ENCODE assay signal across 29 mouse cellular contexts in the genomic region with DNA sequence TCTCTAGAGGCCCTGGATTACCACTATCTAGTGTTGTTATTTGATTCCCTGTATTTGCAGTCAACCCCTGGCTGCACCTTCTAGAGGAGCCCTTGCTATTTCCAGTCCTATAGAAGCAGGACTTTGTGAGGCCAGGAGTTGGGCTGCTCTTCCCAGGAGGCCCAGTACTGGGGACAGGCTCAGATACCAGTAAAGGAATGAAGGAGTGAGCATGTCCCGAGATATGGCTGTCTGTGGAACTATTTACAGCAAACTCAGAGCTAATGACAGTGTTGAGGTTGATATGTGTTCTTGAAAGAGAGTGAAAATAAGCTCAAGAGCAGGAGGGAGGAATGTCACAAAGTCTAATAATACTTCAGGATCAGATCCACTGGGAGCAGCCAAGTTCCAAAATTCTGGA. TPM values are rescaled to one million over a fixed set of nuclear protein-coding genes. Genes with fewer than 3 reads are reported as not detected.
DNase-seq lines count a peak whose midpoint lies in the region; ATAC-seq and TF ChIP-seq lines count a peak whose summit lies in the region.
"Had no signal": no experiment of that assay in that cellular context is flagged by ENCODE, and none has a peak within 500 bp of the region (broad histone marks: within the 10 kb centered on the region; RNA-seq: fewer than 3 reads in every experiment).

No protein-coding gene starts in this region.

- 0 out of 2 replicates have a peak, but pooled peaks have one; percentile 64 for ATAC-seq in heart, embryonic 11.5 days (replicated peaks; ENCODE audit: insufficient number of reproducible peaks, low FRiP score, low TSS enrichment)
- ATAC-seq in heart, embryonic 14.5 days (ENCODE audit: insufficient number of reproducible peaks, insufficient read depth, low FRiP score, low read depth) = peak; percentile 82
- ATAC-seq: activated CD4-positive, CD25-positive, alpha-beta regulatory T cell, adult 4 months; forebrain, embryonic 14.5 days; forebrain, postnatal 0 days; hindbrain, embryonic 16.5 days; intestine, embryonic 15.5 days had no signal

- H3K9me3 ChIP-seq in heart, embryonic 11.5 days (replicated peaks; ENCODE audit: control insufficient read depth, low read length) = no peaks in the 10 kb centered on the region
- H3K9me3 ChIP-seq in heart, embryonic 14.5 days (ENCODE audit: control insufficient read depth, low read length) = no peaks in the 10 kb centered on the region
- H3K9me3 ChIP-seq: embryonic facial prominence, embryonic 12.5 days; embryonic facial prominence, embryonic 15.5 days; hindbrain, embryonic 10.5 days; hindbrain, embryonic 13.5 days; intestine, embryonic 15.5 days; kidney, embryonic 15.5 days had no signal

- peak overlapping the region; percentile 8; the same call in 1 of the 2 replicates for H3K27ac ChIP-seq in gastrocnemius, adult 2 months
- peak overlapping the region; percentile 82 for H3K27ac ChIP-seq in heart, embryonic 11.5 days (ENCODE audit: low read depth, low read length)
- peak overlapping the region; percentile 86 to 88 for H3K27ac ChIP-seq in heart, embryonic 14.5 days (replicated peaks in 1 of 2; ENCODE audit: control insufficient read depth in 1 of 2, insufficient read depth in 1 of 2, low read depth in 2 of 2, low read length in 2 of 2)
- H3K27ac ChIP-seq: embryonic facial prominence, embryonic 12.5 days; embryonic facial prominence, embryonic 15.5 days; hindbrain, embryonic 10.5 days; hindbrain, embryonic 13.5 days; intestine, embryonic 15.5 days; kidney, embryonic 15.5 days had no signal

- H3K4me1 ChIP-seq in heart, embryonic 11.5 days (ENCODE audit: control insufficient read depth, insufficient read depth, low read length) = peaks cover 11% of the 10 kb centered on the region
- peaks cover 23 to 29% of the 10 kb centered on the region in 2 experiments for H3K4me1 ChIP-seq in heart, embryonic 14.5 days (ENCODE audit: control insufficient read depth in 2 of 2, insufficient read depth in 2 of 2, low read length in 2 of 2)
- H3K4me1 ChIP-seq: embryonic facial prominence, embryonic 12.5 days; embryonic facial prominence, embryonic 15.5 days; hindbrain, embryonic 10.5 days; hindbrain, embryonic 13.5 days; intestine, embryonic 15.5 days; kidney, embryonic 15.5 days had no signal

- no peaks in the 10 kb centered on the region for H3K27me3 ChIP-seq in heart, embryonic 11.5 days (ENCODE audit: control insufficient read depth, insufficient read depth, low read length)
- no peaks in the 10 kb centered on the region for H3K27me3 ChIP-seq in heart, embryonic 14.5 days (ENCODE audit: control insufficient read depth, insufficient read depth, low read length)
- H3K27me3 ChIP-seq: embryonic facial prominence, embryonic 12.5 days; embryonic facial prominence, embryonic 15.5 days; hindbrain, embryonic 13.5 days; intestine, embryonic 15.5 days; kidney, embryonic 15.5 days had no signal

- TF ChIP-seq CTCF in gastrocnemius, adult 2 months (IDR thresholded peaks at IDR 0.05) = no peak

- H3K4me2 ChIP-seq in heart, embryonic 11.5 days = no peak overlapping the region
- H3K4me2 ChIP-seq in heart, embryonic 14.5 days (ENCODE audit: low read length) = peak overlapping the region; percentile 20
- H3K4me2 ChIP-seq: embryonic facial prominence, embryonic 12.5 days; embryonic facial prominence, embryonic 15.5 days; hindbrain, embryonic 13.5 days; intestine, embryonic 15.5 days; kidney, embryonic 15.5 days had no signal

- intact Hi-C loops in gastrocnemius, adult 2 months (cut with DNase I) = no loop called here
- intact Hi-C loops in gastrocnemius, postnatal 36 days (cut with DNase I) = no loop called here
- intact Hi-C loops in heart, postnatal 10 days (cut with DNase I) = loop anchor here (1.0 kb wide), 1 partner anchor 49 kb away; no protein-coding TSS in a partner anchor

- 21% methylated on average over 1 of the region's 1 CpGs for WGBS in heart, embryonic 11.5 days (ENCODE audit: insufficient replicate concordance)
- WGBS in heart, embryonic 14.5 days = 20% methylated on average over 1 of the region's 1 CpGs

- no peak overlapping the region for H3K4me3 ChIP-seq in gastrocnemius, adult 2 months
- H3K4me3 ChIP-seq in heart, embryonic 11.5 days (ENCODE audit: low read depth, low read length) = no peak overlapping the region
- H3K4me3 ChIP-seq in heart, embryonic 14.5 days (ENCODE audit: control insufficient read depth in 1 of 2, insufficient read depth in 1 of 2, low read depth in 1 of 2, low read length in 2 of 2) = no peak overlapping the region
- H3K4me3 ChIP-seq: embryonic facial prominence, embryonic 12.5 days; embryonic facial prominence, embryonic 15.5 days; hindbrain, embryonic 10.5 days; hindbrain, embryonic 13.5 days; intestine, embryonic 15.5 days; kidney, embryonic 15.5 days had no signal

- H3K36me3 ChIP-seq in heart, embryonic 11.5 days (ENCODE audit: control insufficient read depth, insufficient read depth, low read length) = no peaks in the 10 kb centered on the region
- no peaks in the 10 kb centered on the region for H3K36me3 ChIP-seq in heart, embryonic 14.5 days (ENCODE audit: control insufficient read depth, insufficient read depth, low read length)
- H3K36me3 ChIP-seq: embryonic facial prominence, embryonic 12.5 days; embryonic facial prominence, embryonic 15.5 days; hindbrain, embryonic 10.5 days; hindbrain, embryonic 13.5 days; intestine, embryonic 15.5 days; kidney, embryonic 15.5 days had no signal

- H3K9ac ChIP-seq in heart, embryonic 11.5 days (ENCODE audit: low read depth, low read length) = no peak overlapping the region
- H3K9ac ChIP-seq in heart, embryonic 14.5 days (ENCODE audit: low read length) = peak overlapping the region; percentile 34; the same call in 1 of the 2 replicates
- H3K9ac ChIP-seq: embryonic facial prominence, embryonic 12.5 days; embryonic facial prominence, embryonic 15.5 days; forebrain, postnatal 0 days; hindbrain, embryonic 13.5 days; intestine, embryonic 15.5 days; kidney, embryonic 15.5 days had no signal

- no peak for DNase-seq in gastrocnemius, adult 2 months
- DNase-seq in gastrocnemius, postnatal 36 days = no peak
- DNase-seq in heart, adult 11 months = no peak
- no peak for DNase-seq in heart, adult 9 months (ENCODE audit: low spot score in 2 of 2)
- peak; percentile 20 to 30 for DNase-seq in heart, postnatal 10 days
- no peak for DNase-seq in kidney, postnatal 10 days
- DNase-seq: adrenal gland, adult 8-10 months; adrenal gland, postnatal 25 days; cerebellum, adult 18-20 months; cerebellum, adult 9-10 months; cerebellum, postnatal 14 days; forebrain, postnatal 0 days; gastrocnemius, postnatal 25 days had no signal

RNA-seq across cellular contexts. Expression of a gene that starts 1.7 kb away (rescaled TPM):
- not detected for total RNA-seq in gastrocnemius, adult 2 months (2021)
- total RNA-seq in gastrocnemius, postnatal 36 days (2021) = not detected
- polyA plus RNA-seq in heart, embryonic 11.5 days (2014; fragmentation: Nextera tagmentation; extraction: Ambion mirVana) = 0.11 and 0.21 TPM in 2 replicates
- 0.47 and 0.66 TPM in 2 replicates for polyA plus RNA-seq in heart, embryonic 14.5 days (2014; fragmentation: Nextera tagmentation; extraction: Ambion mirVana)
- total RNA-seq in heart, postnatal 10 days (2021) = under 1 TPM in 1 of 2 experiments, not detected in 1; 0.31 TPM
- total RNA-seq: adrenal gland, adult 8-10 months; adrenal gland, postnatal 25 days; ES-E14; forebrain, postnatal 0 days; gastrocnemius, adult 8-10 months; gastrocnemius, postnatal 25 days; granulocyte monocyte progenitor cell, adult 5-6 weeks had no signal
- polyA plus RNA-seq: brain, embryonic 14.5 days; embryonic facial prominence, embryonic 12.5 days; embryonic facial prominence, embryonic 15.5 days; forebrain, embryonic 11.5 days; forebrain, embryonic 14.5 days; forebrain, postnatal 0 days; hindbrain, embryonic 10.5 days; hindbrain, embryonic 13.5 days; hindbrain, embryonic 16.5 days; intestine, embryonic 15.5 days; kidney, embryonic 15.5 days had no signal

RNA-seq across cellular contexts. Expression of a gene that starts 47.9 kb away (rescaled TPM):
- total RNA-seq in gastrocnemius, adult 2 months (2021) = not detected
- not detected for total RNA-seq in gastrocnemius, postnatal 36 days (2021)
- not detected in 2 replicates for polyA plus RNA-seq in heart, embryonic 11.5 days (2014; fragmentation: Nextera tagmentation; extraction: Ambion mirVana)
- polyA plus RNA-seq in heart, embryonic 14.5 days (2014; fragmentation: Nextera tagmentation; extraction: Ambion mirVana) = not detected in 2 replicates
- total RNA-seq in heart, postnatal 10 days (2021) = not detected
- total RNA-seq: adrenal gland, adult 8-10 months; adrenal gland, postnatal 25 days; forebrain, postnatal 0 days; gastrocnemius, adult 8-10 months; gastrocnemius, postnatal 25 days; granulocyte monocyte progenitor cell, adult 5-6 weeks had no signal
- polyA plus RNA-seq: activated CD4-positive, CD25-positive, alpha-beta regulatory T cell, adult 4 months; brain, embryonic 14.5 days; embryonic facial prominence, embryonic 12.5 days; embryonic facial prominence, embryonic 15.5 days; forebrain, embryonic 11.5 days; forebrain, embryonic 14.5 days; hindbrain, embryonic 10.5 days; hindbrain, embryonic 13.5 days; intestine, embryonic 15.5 days; kidney, embryonic 15.5 days had no signal

RNA-seq across cellular contexts. Expression of a gene that starts 59.0 kb away (rescaled TPM):
- total RNA-seq in gastrocnemius, adult 2 months (2021) = 10 to 100 TPM; 19.3 to 20.6 TPM
- total RNA-seq in gastrocnemius, postnatal 36 days (2021) = 10 to 100 TPM; 16.1 to 16.3 TPM
- polyA plus RNA-seq in heart, embryonic 11.5 days (2014; fragmentation: Nextera tagmentation; extraction: Ambion mirVana) = 15.9 and 17.2 TPM in 2 replicates
- 16.7 and 18.0 TPM in 2 replicates for polyA plus RNA-seq in heart, embryonic 14.5 days (2014; fragmentation: Nextera tagmentation; extraction: Ambion mirVana)
- 10 to 100 TPM; 52.5 to 62.2 TPM for total RNA-seq in heart, postnatal 10 days (2021)

Comparison
In these comparisons a context has a peak if more than half of its experiments do, and no peak if none do; other contexts are left out.
1. DNase-seq: peak in heart, postnatal 10 days (2 of 2); none in gastrocnemius, adult 2 months (single experiment), gastrocnemius, postnatal 36 days (0 of 2), heart, adult 11 months (single experiment), heart, adult 9 months (0 of 2) and kidney, postnatal 10 days (single experiment).
2. H3K27ac ChIP-seq: peak in every context shown above with its lines; median percentile 87 in heart, embryonic 14.5 days; 82 in heart, embryonic 11.5 days; 8 in gastrocnemius, adult 2 months.